Mouse (Mus musculus): ENCODE results near the gene Yjefn3. TPM values are rescaled to one million over a fixed set of nuclear protein-coding genes. Genes with fewer than 3 reads are reported as not detected.

Yjefn3 gene
- not detected for polyA plus RNA-seq (2014; fragmentation: Illumina TruSeq; extraction: RNeasy Lipid Tissue Mini Kit (QIAGEN cat#74804); ENCODE audit: low read depth, low replicate concordance)

GRCm38 (mm10) chr8:69902163-69903062 lies at the start of gene Yjefn3, which contains the start of the genes Tssk6 and Ndufa13:
Yjefn3 (minus strand) TSS chr8:69902712.
Tssk6 (plus strand) TSS chr8:69902184.
Ndufa13 (minus strand) TSS chr8:69902558.

GRCm38 (mm10) chr8:69887289-69888243 lies 14.9 kb downstream of the Yjefn3 start, which contains the start of gene Cilp2:
Cilp2 (minus strand) TSS chr8:69887687.

Other genes starting within 250 kb of the Yjefn3 start
- 3.2 TPM for gene Zfp964, start 248.2 kb downstream of the Yjefn3 start, polyA plus RNA-seq (2014; fragmentation: Illumina TruSeq; extraction: RNeasy Lipid Tissue Mini Kit (QIAGEN cat#74804); ENCODE audit: low read depth, low replicate concordance)
- gene Zfp869, start 192.0 kb downstream of the Yjefn3 start, polyA plus RNA-seq (2014; fragmentation: Illumina TruSeq; extraction: RNeasy Lipid Tissue Mini Kit (QIAGEN cat#74804); ENCODE audit: low read depth, low replicate concordance) = 29.0 TPM
- 8.7 TPM for gene Zfp963, start 152.7 kb downstream of the Yjefn3 start, polyA plus RNA-seq (2014; fragmentation: Illumina TruSeq; extraction: RNeasy Lipid Tissue Mini Kit (QIAGEN cat#74804); ENCODE audit: low read depth, low replicate concordance)
- not detected for gene Gm20422, start 127.8 kb downstream of the Yjefn3 start, polyA plus RNA-seq (2014; fragmentation: Illumina TruSeq; extraction: RNeasy Lipid Tissue Mini Kit (QIAGEN cat#74804); ENCODE audit: low read depth, low replicate concordance)
- gene Atp13a1, start 111.5 kb downstream of the Yjefn3 start, polyA plus RNA-seq (2014; fragmentation: Illumina TruSeq; extraction: RNeasy Lipid Tissue Mini Kit (QIAGEN cat#74804); ENCODE audit: low read depth, low replicate concordance) = 1.7 TPM
- 13.6 TPM for gene Zfp866, start 111.5 kb downstream of the Yjefn3 start, polyA plus RNA-seq (2014; fragmentation: Illumina TruSeq; extraction: RNeasy Lipid Tissue Mini Kit (QIAGEN cat#74804); ENCODE audit: low read depth, low replicate concordance)
- 1.6 TPM for gene Gmip, start 94.0 kb downstream of the Yjefn3 start, polyA plus RNA-seq (2014; fragmentation: Illumina TruSeq; extraction: RNeasy Lipid Tissue Mini Kit (QIAGEN cat#74804); ENCODE audit: low read depth, low replicate concordance)
- gene Lpar2, start 80.3 kb downstream of the Yjefn3 start, polyA plus RNA-seq (2014; fragmentation: Illumina TruSeq; extraction: RNeasy Lipid Tissue Mini Kit (QIAGEN cat#74804); ENCODE audit: low read depth, low replicate concordance) = 0.21 TPM
- gene Pbx4, start 70.2 kb downstream of the Yjefn3 start, polyA plus RNA-seq (2014; fragmentation: Illumina TruSeq; extraction: RNeasy Lipid Tissue Mini Kit (QIAGEN cat#74804); ENCODE audit: low read depth, low replicate concordance) = not detected
- not detected for gene Cilp2, start 15.0 kb downstream of the Yjefn3 start, polyA plus RNA-seq (2014; fragmentation: Illumina TruSeq; extraction: RNeasy Lipid Tissue Mini Kit (QIAGEN cat#74804); ENCODE audit: low read depth, low replicate concordance)
- gene Tssk6, start 528 bp downstream of the Yjefn3 start, polyA plus RNA-seq (2014; fragmentation: Illumina TruSeq; extraction: RNeasy Lipid Tissue Mini Kit (QIAGEN cat#74804); ENCODE audit: low read depth, low replicate concordance) = not detected
- gene Ndufa13, start 154 bp downstream of the Yjefn3 start, polyA plus RNA-seq (2014; fragmentation: Illumina TruSeq; extraction: RNeasy Lipid Tissue Mini Kit (QIAGEN cat#74804); ENCODE audit: low read depth, low replicate concordance) = 2.1 TPM
- gene Gatad2a, start 93.7 kb upstream of the Yjefn3 start, polyA plus RNA-seq (2014; fragmentation: Illumina TruSeq; extraction: RNeasy Lipid Tissue Mini Kit (QIAGEN cat#74804); ENCODE audit: low read depth, low replicate concordance) = 3.9 TPM
- 4.5 TPM for gene Mau2, start 140.0 kb upstream of the Yjefn3 start, polyA plus RNA-seq (2014; fragmentation: Illumina TruSeq; extraction: RNeasy Lipid Tissue Mini Kit (QIAGEN cat#74804); ENCODE audit: low read depth, low replicate concordance)
- 3.7 TPM for gene Sugp1, start 140.1 kb upstream of the Yjefn3 start, polyA plus RNA-seq (2014; fragmentation: Illumina TruSeq; extraction: RNeasy Lipid Tissue Mini Kit (QIAGEN cat#74804); ENCODE audit: low read depth, low replicate concordance)
- gene Tm6sf2, start 170.2 kb upstream of the Yjefn3 start, polyA plus RNA-seq (2014; fragmentation: Illumina TruSeq; extraction: RNeasy Lipid Tissue Mini Kit (QIAGEN cat#74804); ENCODE audit: low read depth, low replicate concordance) = 11.7 TPM
- 1.4 TPM for gene Hapln4, start 180.7 kb upstream of the Yjefn3 start, polyA plus RNA-seq (2014; fragmentation: Illumina TruSeq; extraction: RNeasy Lipid Tissue Mini Kit (QIAGEN cat#74804); ENCODE audit: low read depth, low replicate concordance)
- not detected for gene Ncan, start 218.2 kb upstream of the Yjefn3 start, polyA plus RNA-seq (2014; fragmentation: Illumina TruSeq; extraction: RNeasy Lipid Tissue Mini Kit (QIAGEN cat#74804); ENCODE audit: low read depth, low replicate concordance)
- gene Nr2c2ap, start 228.6 kb upstream of the Yjefn3 start, polyA plus RNA-seq (2014; fragmentation: Illumina TruSeq; extraction: RNeasy Lipid Tissue Mini Kit (QIAGEN cat#74804); ENCODE audit: low read depth, low replicate concordance) = 2.1 TPM
- gene Rfxank, start 236.4 kb upstream of the Yjefn3 start, polyA plus RNA-seq (2014; fragmentation: Illumina TruSeq; extraction: RNeasy Lipid Tissue Mini Kit (QIAGEN cat#74804); ENCODE audit: low read depth, low replicate concordance) = 1.4 TPM
- gene Borcs8, start 236.8 kb upstream of the Yjefn3 start, polyA plus RNA-seq (2014; fragmentation: Illumina TruSeq; extraction: RNeasy Lipid Tissue Mini Kit (QIAGEN cat#74804); ENCODE audit: low read depth, low replicate concordance) = 5.6 TPM
- gene Mef2b, start 237.0 kb upstream of the Yjefn3 start, polyA plus RNA-seq (2014; fragmentation: Illumina TruSeq; extraction: RNeasy Lipid Tissue Mini Kit (QIAGEN cat#74804); ENCODE audit: low read depth, low replicate concordance) = not detected

Measured in liver, adult 10 weeks (tissue).